Mouse (Mus musculus): ENCODE results near the gene Mbd3l1. TPM values are rescaled to one million over a fixed set of nuclear protein-coding genes. Genes with fewer than 3 reads are reported as not detected.

Mbd3l1 gene
- polyA plus RNA-seq (2014; fragmentation: Illumina TruSeq; extraction: RNeasy Lipid Tissue Mini Kit (QIAGEN cat#74804); ENCODE audit: low read depth, low replicate concordance) = not detected

GRCm38 (mm10) chr9:18478168-18478567 lies at the start of gene Mbd3l1, which contains the start of gene Zfp558:
TSS of gene Mbd3l1 (plus strand) at chr9:18478359.
TSS of gene Zfp558 (minus strand) at chr9:18478268.

DNA sequence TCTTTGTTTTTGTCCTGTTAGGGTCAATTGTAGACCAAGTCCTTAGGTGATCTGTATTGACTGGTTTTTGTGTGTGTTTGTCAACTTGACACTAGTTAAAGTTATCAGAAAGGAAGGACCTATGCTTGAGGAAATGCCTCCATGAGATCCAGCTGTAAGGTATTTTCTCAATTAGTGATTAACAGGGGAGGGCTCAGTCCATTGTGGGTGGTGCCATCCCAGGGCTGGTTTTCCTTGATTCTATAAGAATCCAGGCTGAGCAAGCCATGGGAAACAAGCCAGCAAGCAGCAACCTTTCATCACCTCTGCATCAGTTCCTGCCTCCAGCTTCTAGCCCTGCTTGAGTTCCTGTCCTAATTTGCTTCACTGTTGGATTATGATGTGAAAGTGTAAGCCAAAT lies 47.8 kb upstream of the Mbd3l1 start, which contains the start of gene Mbd3l2:
Mbd3l2 (plus strand) TSS at position 301 of the 400 bp plus-strand sequence.

Other genes starting within 250 kb of the Mbd3l1 start
- 80.6 TPM for gene Chordc1, start 186.2 kb upstream of the Mbd3l1 start, polyA plus RNA-seq (2014; fragmentation: Illumina TruSeq; extraction: RNeasy Lipid Tissue Mini Kit (QIAGEN cat#74804); ENCODE audit: low read depth, low replicate concordance)
- gene Naalad2, start 75.4 kb upstream of the Mbd3l1 start, polyA plus RNA-seq (2014; fragmentation: Illumina TruSeq; extraction: RNeasy Lipid Tissue Mini Kit (QIAGEN cat#74804); ENCODE audit: low read depth, low replicate concordance) = 2.0 TPM
- gene Ubtfl1, start 73.9 kb upstream of the Mbd3l1 start, polyA plus RNA-seq (2014; fragmentation: Illumina TruSeq; extraction: RNeasy Lipid Tissue Mini Kit (QIAGEN cat#74804); ENCODE audit: low read depth, low replicate concordance) = not detected
- not detected for gene Mbd3l2, start 47.7 kb upstream of the Mbd3l1 start, polyA plus RNA-seq (2014; fragmentation: Illumina TruSeq; extraction: RNeasy Lipid Tissue Mini Kit (QIAGEN cat#74804); ENCODE audit: low read depth, low replicate concordance)
- 1.5 TPM for gene Zfp558, start 91 bp upstream of the Mbd3l1 start, polyA plus RNA-seq (2014; fragmentation: Illumina TruSeq; extraction: RNeasy Lipid Tissue Mini Kit (QIAGEN cat#74804); ENCODE audit: low read depth, low replicate concordance)
- gene Muc16, start 196.2 kb downstream of the Mbd3l1 start, polyA plus RNA-seq (2014; fragmentation: Illumina TruSeq; extraction: RNeasy Lipid Tissue Mini Kit (QIAGEN cat#74804); ENCODE audit: low read depth, low replicate concordance) = 0.74 TPM

Measured in liver, adult 10 weeks (tissue).